Mouse (Mus musculus): Measurements from ENCODE around the gene Pold2. TPM values are rescaled to one million over a fixed set of nuclear protein-coding genes. Genes with fewer than 3 reads are reported as not detected.

Gene Pold2
- total RNA-seq, 1 experiment from 2014 or later, result 55.8 TPM

- ATAC-seq (replicated peaks in 1 of 2; ENCODE audit: insufficient read depth in 1 of 2, low FRiP score in 2 of 2, low TSS enrichment in 1 of 2, low read depth in 1 of 2, poor library complexity in 2 of 2, severe bottlenecking in 2 of 2), result peak; percentile 36 to 42; a peak in 2 of 4 replicates
Measured at GRCm38 (mm10) chr11:5846639-5847345, 31.3 kb downstream of the Pold2 start.

DNA sequence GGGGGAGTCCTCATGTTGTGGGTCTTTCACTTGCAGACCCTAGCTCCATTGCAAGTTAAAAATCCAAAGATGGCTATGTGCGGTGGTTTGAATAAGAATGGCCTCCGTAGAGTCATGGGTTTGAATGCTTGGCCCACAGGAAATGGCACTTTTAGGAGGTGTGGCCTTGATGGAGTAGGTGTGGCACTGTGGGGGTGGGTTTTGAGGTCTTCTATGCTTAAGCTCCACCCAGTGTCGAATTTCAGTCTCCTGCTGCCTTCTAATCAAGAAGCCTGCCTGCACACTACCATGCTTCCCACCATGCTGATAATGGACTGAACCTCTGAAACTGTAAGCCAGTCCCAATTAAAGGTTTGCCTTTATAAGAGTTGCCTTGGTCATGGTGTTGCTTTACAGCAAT is 35.0 kb downstream of the Pold2 start:
- ATAC-seq (replicated peaks in 1 of 2; ENCODE audit: insufficient read depth in 1 of 2, low FRiP score in 2 of 2, low TSS enrichment in 1 of 2, low read depth in 1 of 2, poor library complexity in 2 of 2, severe bottlenecking in 2 of 2), result no peak

- ATAC-seq (replicated peaks in 1 of 2; ENCODE audit: insufficient read depth in 1 of 2, low FRiP score in 2 of 2, low TSS enrichment in 1 of 2, low read depth in 1 of 2, poor library complexity in 2 of 2, severe bottlenecking in 2 of 2), result no peak
Measured at GRCm38 (mm10) chr11:5841751-5842150, 36.3 kb downstream of the Pold2 start.

DNA sequence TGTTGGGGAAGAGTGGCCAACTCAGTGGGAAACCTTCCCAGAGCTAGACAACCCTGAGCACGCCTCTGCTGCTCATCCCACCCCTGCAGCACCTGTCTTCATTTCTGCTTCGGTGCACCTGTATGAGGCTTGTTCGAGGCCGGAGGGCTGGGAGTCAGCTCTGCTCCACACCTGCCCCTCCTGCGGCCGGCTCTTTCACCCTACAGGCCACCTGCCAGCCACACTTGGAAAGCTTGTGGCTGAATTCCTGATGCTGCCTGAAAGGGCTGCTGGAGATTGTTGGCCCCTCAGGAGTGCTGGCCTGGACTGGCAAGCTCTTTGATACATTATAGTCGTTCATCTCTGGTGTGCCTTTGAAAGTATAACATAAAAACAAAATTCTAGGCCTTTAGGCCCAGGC is 37.7 kb downstream of the Pold2 start:
- no peak for ATAC-seq (replicated peaks in 1 of 2; ENCODE audit: insufficient read depth in 1 of 2, low FRiP score in 2 of 2, low TSS enrichment in 1 of 2, low read depth in 1 of 2, poor library complexity in 2 of 2, severe bottlenecking in 2 of 2)

GRCm38 (mm10) chr11:5837251-5838246 is 40.5 kb downstream of the Pold2 start, which contains the start of gene Polm:
Polm (minus strand) TSS chr11:5838016.
- ATAC-seq (replicated peaks in 1 of 2; ENCODE audit: insufficient read depth in 1 of 2, low FRiP score in 2 of 2, low TSS enrichment in 1 of 2, low read depth in 1 of 2, poor library complexity in 2 of 2, severe bottlenecking in 2 of 2), result peak; percentile 84 to 92

- ATAC-seq (replicated peaks in 1 of 2; ENCODE audit: insufficient read depth in 1 of 2, low FRiP score in 2 of 2, low TSS enrichment in 1 of 2, low read depth in 1 of 2, poor library complexity in 2 of 2, severe bottlenecking in 2 of 2), result no peak
Measured at GRCm38 (mm10) chr11:5836126-5836525, 42.0 kb downstream of the Pold2 start.

DNA sequence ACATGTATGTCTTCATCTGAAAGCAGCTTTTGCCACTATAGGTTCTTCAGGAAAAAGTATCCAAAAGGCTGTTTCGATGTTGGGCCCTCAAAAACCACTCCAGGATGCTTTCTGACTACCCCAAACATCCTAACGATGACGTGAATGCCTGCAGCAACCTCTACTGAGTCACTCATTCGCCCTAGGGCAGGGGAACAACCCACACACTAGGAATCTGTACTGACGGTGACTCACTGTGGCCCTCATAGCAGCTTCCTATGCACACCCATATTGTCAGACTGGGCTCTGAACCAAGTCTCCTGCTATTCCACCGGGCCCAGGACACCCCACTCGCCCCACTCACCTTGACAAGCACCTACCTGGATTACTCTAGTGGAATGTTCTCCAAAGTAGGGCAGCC is 43.0 kb downstream of the Pold2 start:
- no peak for ATAC-seq (replicated peaks in 1 of 2; ENCODE audit: insufficient read depth in 1 of 2, low FRiP score in 2 of 2, low TSS enrichment in 1 of 2, low read depth in 1 of 2, poor library complexity in 2 of 2, severe bottlenecking in 2 of 2)

DNA sequence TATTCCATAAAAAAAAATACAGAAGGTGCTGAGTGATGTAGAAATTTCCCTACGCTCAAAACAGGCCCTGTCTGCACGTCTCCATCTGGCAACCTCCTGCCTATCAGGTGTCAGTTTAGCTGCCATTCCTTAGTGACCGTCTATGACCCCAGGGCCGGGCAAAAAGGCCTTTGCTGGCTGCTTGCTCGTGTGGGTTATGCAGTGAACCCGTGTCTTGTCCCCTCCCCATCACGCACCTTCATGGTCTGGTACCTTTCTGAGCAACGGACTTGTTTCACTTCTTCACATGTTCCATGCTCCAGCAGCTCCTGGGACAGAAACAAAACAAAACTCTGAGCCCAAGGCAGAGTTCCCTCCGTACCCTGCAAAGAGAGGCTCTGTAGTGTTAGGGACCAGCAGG is 43.6 kb downstream of the Pold2 start:
- no peak for ATAC-seq (replicated peaks in 1 of 2; ENCODE audit: insufficient read depth in 1 of 2, low FRiP score in 2 of 2, low TSS enrichment in 1 of 2, low read depth in 1 of 2, poor library complexity in 2 of 2, severe bottlenecking in 2 of 2)

GRCm38 (mm10) chr11:5829327-5829726 is 48.8 kb downstream of the Pold2 start:
- peak; percentile 72 to 74 for ATAC-seq (replicated peaks in 1 of 2; ENCODE audit: insufficient read depth in 1 of 2, low FRiP score in 2 of 2, low TSS enrichment in 1 of 2, low read depth in 1 of 2, poor library complexity in 2 of 2, severe bottlenecking in 2 of 2)

DNA sequence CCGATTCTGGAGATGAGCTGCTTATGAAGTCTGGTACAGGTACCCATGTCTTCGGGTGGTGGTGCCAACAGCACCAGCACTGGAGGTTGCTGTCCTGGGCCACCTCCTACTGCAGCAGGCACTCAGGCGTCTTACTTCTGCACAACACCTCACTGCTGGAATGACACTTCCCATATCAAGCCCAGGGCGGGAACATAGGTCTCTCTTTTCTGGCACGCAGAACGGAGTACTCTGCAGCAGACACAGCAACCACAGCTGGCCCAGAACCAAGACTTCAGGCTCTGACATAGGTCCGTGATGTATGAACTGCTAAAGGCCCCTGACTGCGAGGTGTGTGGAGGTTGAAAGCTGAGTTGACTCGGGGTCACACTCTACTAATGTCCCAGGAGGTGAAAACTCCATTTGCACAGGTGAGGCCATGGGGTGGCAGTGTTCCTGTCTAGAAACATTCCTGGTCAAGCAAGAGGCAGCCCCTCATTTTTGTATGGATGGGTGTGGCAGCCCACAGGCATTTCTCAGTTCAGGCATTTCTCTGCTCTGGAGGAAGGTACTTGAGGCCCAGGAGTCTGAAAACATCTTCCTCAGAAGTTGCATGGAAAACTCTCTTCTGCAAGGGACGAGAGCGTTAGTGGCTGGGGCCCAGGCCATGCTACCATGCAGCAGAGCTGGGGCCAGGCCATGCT is 49.4 kb downstream of the Pold2 start:
- ATAC-seq (replicated peaks in 1 of 2; ENCODE audit: insufficient read depth in 1 of 2, low FRiP score in 2 of 2, low TSS enrichment in 1 of 2, low read depth in 1 of 2, poor library complexity in 2 of 2, severe bottlenecking in 2 of 2), result peak; percentile 37 to 50; a peak in 3 of 4 replicates

DNA sequence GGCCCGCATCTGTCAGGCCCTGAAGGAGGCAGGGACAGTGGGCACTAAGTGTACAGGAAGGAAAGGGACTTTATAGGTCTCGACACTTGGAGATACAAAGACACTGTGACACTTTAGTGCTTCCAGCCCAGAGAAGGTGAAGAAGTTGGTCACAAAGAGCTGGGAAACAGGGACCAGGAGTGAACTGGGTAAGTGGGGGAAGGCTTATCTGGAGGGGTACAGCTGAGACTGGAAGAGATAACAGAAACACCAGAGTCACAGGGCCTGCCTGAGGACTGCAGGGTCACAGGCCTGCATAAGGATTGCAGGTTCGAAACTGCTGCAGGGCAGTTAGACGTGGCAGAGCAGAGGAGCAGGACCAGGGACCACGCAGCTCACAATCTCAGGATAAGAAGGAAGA is 50.2 kb downstream of the Pold2 start:
- ATAC-seq (replicated peaks in 1 of 2; ENCODE audit: insufficient read depth in 1 of 2, low FRiP score in 2 of 2, low TSS enrichment in 1 of 2, low read depth in 1 of 2, poor library complexity in 2 of 2, severe bottlenecking in 2 of 2), result no peak

DNA sequence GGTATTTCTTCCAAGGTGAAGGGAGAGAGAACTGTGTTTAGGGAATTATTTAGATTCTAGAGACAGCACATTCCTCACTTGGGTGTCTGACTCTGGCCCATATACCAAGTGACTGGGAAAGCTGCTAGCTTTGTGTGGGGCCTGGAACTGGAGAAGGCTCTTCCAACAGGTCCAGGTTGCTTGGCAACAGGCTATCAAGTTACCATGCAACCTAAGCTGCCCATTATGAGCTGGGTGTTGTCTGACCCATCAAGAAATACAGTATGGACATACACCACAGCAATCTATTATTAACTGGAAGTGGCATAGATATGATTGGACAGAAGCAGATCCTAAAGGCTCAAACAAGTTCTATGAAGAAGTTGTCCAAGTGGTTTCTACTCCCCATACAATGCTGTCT is 52.7 kb downstream of the Pold2 start:
- no peak for ATAC-seq (replicated peaks in 1 of 2; ENCODE audit: insufficient read depth in 1 of 2, low FRiP score in 2 of 2, low TSS enrichment in 1 of 2, low read depth in 1 of 2, poor library complexity in 2 of 2, severe bottlenecking in 2 of 2)

Other genes with a start within 250 kb of the Pold2 start
- gene Mrps24, start 162.6 kb downstream of the Pold2 start, total RNA-seq (2017), result 38.8 and 39.4 TPM in 2 replicates
- 8.0 and 9.1 TPM in 2 replicates for gene Urgcp, start 115.9 kb downstream of the Pold2 start, total RNA-seq (2017)
- 71.7 and 93.2 TPM in 2 replicates for gene Dbnl, start 89.8 kb downstream of the Pold2 start, total RNA-seq (2017)
- gene Pgam2, start 74.6 kb downstream of the Pold2 start, total RNA-seq (2017), result 1.2 TPM in 1 of 2 replicates, not detected in the other
- 1.4 and 5.1 TPM in 2 replicates for gene Polm, start 40.3 kb downstream of the Pold2 start, total RNA-seq (2017)
- 0.25 and 0.65 TPM in 2 replicates for gene Aebp1, start 16.3 kb downstream of the Pold2 start, total RNA-seq (2017)
- not detected in 2 replicates for gene Myl7, start 20.5 kb upstream of the Pold2 start, total RNA-seq (2017)
- not detected in 2 replicates for gene Gck, start 71.8 kb upstream of the Pold2 start, total RNA-seq (2017)
- 34.5 and 39.9 TPM in 2 replicates for gene Ykt6, start 77.4 kb upstream of the Pold2 start, total RNA-seq (2017)
- gene Camk2b, start 188.1 kb upstream of the Pold2 start, total RNA-seq (2017), result 1.7 and 3.4 TPM in 2 replicates